In the genomic region with DNA sequence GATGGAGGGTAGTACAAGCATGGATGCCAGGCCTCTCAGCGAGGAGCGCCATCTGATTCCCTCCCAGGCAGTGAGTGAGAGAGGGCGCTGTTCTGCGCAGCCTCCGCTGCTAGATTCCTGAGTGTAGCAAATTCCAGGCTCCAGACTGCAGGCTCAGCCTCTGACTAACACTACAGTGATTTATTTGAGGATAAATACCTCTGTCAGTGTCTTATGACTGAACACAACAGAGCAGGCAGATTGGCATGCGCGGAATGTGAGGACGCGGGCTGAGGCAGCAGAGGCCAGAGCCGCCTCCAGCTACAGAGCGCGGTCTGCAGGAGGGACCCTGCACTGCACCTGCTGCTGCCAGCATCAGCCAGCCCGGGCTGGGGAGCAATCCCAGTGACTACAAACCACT, we compare ENCODE assay signal across 8 mouse cellular contexts.
DNase-seq lines count a peak whose midpoint lies in the region; ATAC-seq lines count a peak whose summit lies in the region.

No protein-coding gene starts in this region.

- H3K4me3 ChIP-seq in intestine, embryonic 16.5 days (ENCODE audit: low read length): no peak overlapping the region
- H3K4me3 ChIP-seq in midbrain, embryonic 12.5 days: no peak overlapping the region
- no peak overlapping the region for H3K4me3 ChIP-seq in stomach, embryonic 16.5 days (replicated peaks; ENCODE audit: low read length)

- peak overlapping the region; percentile 73 for H3K27ac ChIP-seq in intestine, embryonic 16.5 days (ENCODE audit: low read length)
- peak overlapping the region; percentile 63 for H3K27ac ChIP-seq in midbrain, embryonic 12.5 days (replicated peaks)
- peak overlapping the region; percentile 67 for H3K27ac ChIP-seq in stomach, embryonic 16.5 days (ENCODE audit: low read length)

- 21% methylated on average over 13 of the region's 13 CpGs for WGBS in intestine, embryonic 16.5 days
- 13% methylated on average over 13 of the region's 13 CpGs for WGBS in midbrain, embryonic 12.5 days
- WGBS in stomach, embryonic 16.5 days: 19% methylated on average over 13 of the region's 13 CpGs

- H3K9me3 ChIP-seq in intestine, embryonic 16.5 days (ENCODE audit: control insufficient read depth, low read length): no peaks in the 10 kb centered on the region
- H3K9me3 ChIP-seq in midbrain, embryonic 12.5 days: no peaks in the 10 kb centered on the region
- no peaks in the 10 kb centered on the region for H3K9me3 ChIP-seq in stomach, embryonic 16.5 days (replicated peaks; ENCODE audit: control insufficient read depth, low read length)

- H3K9ac ChIP-seq in intestine, embryonic 16.5 days (ENCODE audit: low read depth, low read length): peak overlapping the region; percentile 24; the same call in 1 of the 2 replicates
- no peak overlapping the region for H3K9ac ChIP-seq in midbrain, embryonic 12.5 days (replicated peaks)
- peak overlapping the region; percentile 41; the same call in 1 of the 2 replicates for H3K9ac ChIP-seq in stomach, embryonic 16.5 days (ENCODE audit: low read length)

- intact Hi-C loops in left cerebral cortex, postnatal 14 days (cut with DNase I): no loop called here

- peak; percentile 84 for DNase-seq in adipocyte (ENCODE audit: low spot score)
- peak; percentile 75 for DNase-seq in embryo, embryonic 11.5 days (ENCODE audit: low read depth, low spot score)
- peak; percentile 63 to 82 for DNase-seq in gastrocnemius, postnatal 4 days (ENCODE audit: low spot score in 2 of 2)
- DNase-seq in left cerebral cortex, postnatal 14 days (ENCODE audit: low spot score in 2 of 2): peak; percentile 72 to 89

- peaks cover 53% of the 10 kb centered on the region for H3K4me1 ChIP-seq in intestine, embryonic 16.5 days (ENCODE audit: control insufficient read depth, insufficient read depth, low read length)
- H3K4me1 ChIP-seq in midbrain, embryonic 12.5 days: peaks cover 76% of the 10 kb centered on the region
- peaks cover 75% of the 10 kb centered on the region for H3K4me1 ChIP-seq in stomach, embryonic 16.5 days (ENCODE audit: control insufficient read depth, insufficient read depth, low read length)

- H3K36me3 ChIP-seq in intestine, embryonic 16.5 days (ENCODE audit: control insufficient read depth, insufficient read depth, low read length): peaks cover 3% of the 10 kb centered on the region; the same call in 1 of the 2 replicates
- H3K36me3 ChIP-seq in midbrain, embryonic 12.5 days: peaks cover 23% of the 10 kb centered on the region
- H3K36me3 ChIP-seq in stomach, embryonic 16.5 days (ENCODE audit: control insufficient read depth, insufficient read depth, low read length): peaks cover 4% of the 10 kb centered on the region; the same call in 1 of the 2 replicates

- ATAC-seq in intestine, embryonic 16.5 days: peak; percentile 79
- peak; percentile 65 for ATAC-seq in midbrain, embryonic 12.5 days (ENCODE audit: low FRiP score, low read depth)
- peak; percentile 85 for ATAC-seq in stomach, embryonic 16.5 days (ENCODE audit: insufficient read depth, low FRiP score)
- ATAC-seq in megakaryocyte, adult 5-6 weeks (ENCODE audit: poor library complexity, severe bottlenecking): no peak

- no peaks in the 10 kb centered on the region for H3K27me3 ChIP-seq in intestine, embryonic 16.5 days (replicated peaks; ENCODE audit: control insufficient read depth, insufficient read depth, low read length)
- H3K27me3 ChIP-seq in midbrain, embryonic 12.5 days: no peaks in the 10 kb centered on the region
- H3K27me3 ChIP-seq in stomach, embryonic 16.5 days (ENCODE audit: control insufficient read depth, insufficient read depth, low read length): no peaks in the 10 kb centered on the region

- H3K4me2 ChIP-seq in intestine, embryonic 16.5 days (ENCODE audit: low read depth, low read length): no peak overlapping the region
- H3K4me2 ChIP-seq in midbrain, embryonic 12.5 days (replicated peaks): no peak overlapping the region; the same call in 1 of the 2 replicates
- H3K4me2 ChIP-seq in stomach, embryonic 16.5 days (ENCODE audit: low read depth, low read length): no peak overlapping the region
